Mouse (Mus musculus) urinary bladder, postnatal 0 days (tissue): ENCODE data around the gene Far1. TPM values are rescaled to one million over a fixed set of nuclear protein-coding genes. Genes with fewer than 3 reads are reported as not detected.

ENCODE experiments used
- polyA plus RNA-seq: library from polyadenylated mRNA; unstranded; fragments of >200 nt; fragmentation: Nextera tagmentation; extraction: Ambion mirVana; gene quantifications from 2 replicates; pipeline ENCODE4 v1.2.1, GENCODE M21; 2015

Far1 gene
- 72.7 and 99.2 TPM in 2 replicates for polyA plus RNA-seq

DNA sequence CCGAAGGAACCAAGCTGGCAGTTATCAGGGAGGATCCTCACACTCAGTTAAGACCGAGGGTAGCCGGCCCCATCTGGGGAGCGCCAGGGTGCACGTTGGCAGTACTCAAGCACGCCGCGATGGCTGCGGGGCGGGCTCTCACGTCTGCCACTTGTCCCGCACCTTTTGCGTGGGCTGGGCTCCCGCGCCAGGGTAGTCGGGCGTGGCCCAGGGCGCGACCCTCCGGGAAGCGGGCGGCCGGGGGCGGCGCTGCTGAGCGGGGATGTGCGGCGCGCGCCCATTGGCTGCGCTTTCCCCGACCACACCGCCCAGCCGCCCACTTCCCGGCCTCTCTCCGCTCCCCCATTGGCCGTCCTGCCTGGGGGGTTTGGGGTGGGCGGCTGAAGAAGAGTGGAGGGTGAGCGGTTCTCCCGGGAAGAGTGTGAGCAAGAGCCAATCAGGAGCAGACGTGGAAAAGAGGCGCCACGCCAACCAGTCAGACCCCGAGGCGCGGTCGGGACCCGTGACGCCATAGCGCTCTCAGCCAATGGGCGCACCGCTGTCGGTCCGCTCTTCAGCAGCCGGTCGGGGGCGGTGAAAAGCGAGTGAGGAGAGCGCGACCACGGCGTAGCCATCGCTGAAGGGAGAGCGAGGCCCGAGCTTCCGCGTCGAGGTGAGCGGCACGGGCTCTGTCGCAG is at the start of gene Far1:
Gene Far1, plus strand, starts transcription at position 549 of the 677 bp plus-strand sequence.

Other genes starting within 250 kb of the Far1 start
- 23.6 and 25.3 TPM in 2 replicates for gene Btbd10, start 144.4 kb upstream of the Far1 start, polyA plus RNA-seq
- gene Pth, start 125.3 kb upstream of the Far1 start, polyA plus RNA-seq: not detected in 2 replicates